Mouse (Mus musculus): Measurements from ENCODE around the gene C1ql2.

The C1ql2 gene

GRCm38 (mm10) chr1:120389734-120390133 is 49.4 kb downstream of the C1ql2 start:
- peak in 1 of 2 experiments; percentile 9 for DNase-seq

- DNase-seq: peak; percentile 65 to 66
Measured at GRCm38 (mm10) chr1:120390336-120390735, 50.0 kb downstream of the C1ql2 start.

Data from B cell, adult 2 months (primary cell).